8 mouse cellular contexts compared by ENCODE assay signal in the genomic region with DNA sequence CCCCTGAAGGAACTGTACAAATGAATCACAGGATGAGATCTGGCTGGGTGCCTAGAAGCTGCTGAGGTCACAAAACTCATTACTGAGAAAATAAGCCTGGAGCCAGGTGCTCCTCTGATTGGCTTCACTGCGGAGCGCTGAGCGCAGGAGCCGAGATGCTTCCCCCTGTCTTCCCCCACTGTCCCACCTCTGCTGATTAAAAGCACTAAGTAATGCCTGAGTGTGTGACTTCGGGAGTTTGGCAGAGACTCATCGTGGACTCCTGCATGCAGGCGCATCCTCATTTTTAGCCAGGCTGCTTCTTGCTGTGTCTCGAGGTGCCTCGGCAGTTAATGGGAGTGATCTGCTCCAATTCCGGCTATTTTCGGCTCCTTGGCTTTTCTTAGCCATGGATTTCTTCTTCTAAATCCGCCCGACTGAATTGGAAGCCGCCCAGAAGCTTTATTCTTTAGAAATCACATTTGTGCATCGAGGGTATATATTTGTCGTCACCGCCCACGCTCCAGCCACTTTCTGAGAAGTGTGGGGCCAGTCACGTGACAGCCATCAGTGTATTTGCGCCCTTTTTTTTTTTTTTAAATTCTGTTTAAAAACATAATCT. TPM values are rescaled to one million over a fixed set of nuclear protein-coding genes. Genes with fewer than 3 reads are reported as not detected.
DNase-seq lines count a peak whose midpoint lies in the region; ATAC-seq and TF ChIP-seq lines count a peak whose summit lies in the region.
"Had no signal": no experiment of that assay in that cellular context is flagged by ENCODE, and none has a peak within 500 bp of the region (broad histone marks: within the 10 kb centered on the region; RNA-seq: fewer than 3 reads in every experiment).

No protein-coding gene starts in this region.

- peak overlapping the region; percentile 36 for H3K9ac ChIP-seq in hindbrain, embryonic 14.5 days

- peaks cover 9% of the 10 kb centered on the region for H3K4me1 ChIP-seq in embryonic fibroblast, embryonic 13.5 days (ENCODE audit: control insufficient read depth, insufficient read depth, low read length)
- H3K4me1 ChIP-seq in hindbrain, embryonic 14.5 days (replicated peaks; ENCODE audit: control insufficient read depth, insufficient read depth, low read length), result peaks cover 23% of the 10 kb centered on the region

- 49% methylated on average over 20 of the region's 20 CpGs for WGBS in hindbrain, embryonic 14.5 days

- H3K4me3 ChIP-seq in embryonic fibroblast, embryonic 13.5 days (ENCODE audit: insufficient read depth, low read length), result peak overlapping the region; percentile 0; the same call in 1 of the 2 replicates
- 0 out of 2 replicates have a peak overlapping the region, but pooled peaks have one; percentile 10 for H3K4me3 ChIP-seq in hindbrain, embryonic 14.5 days (replicated peaks; ENCODE audit: low read length)

- H3K36me3 ChIP-seq in hindbrain, embryonic 14.5 days (replicated peaks; ENCODE audit: control insufficient read depth, insufficient read depth), result no peaks in the 10 kb centered on the region

- DNase-seq in MN1 (ENCODE audit: low spot score) (peak; percentile 60), adipocyte (ENCODE audit: low spot score) (no peak)
- DNase-seq in adrenal gland, adult 2 months, result peak; percentile 75
- DNase-seq in hindbrain, embryonic 14.5 days (ENCODE audit: low spot score), result peak; percentile 83
- DNase-seq in left cerebral cortex, adult 11 months (ENCODE audit: low spot score), result peak; percentile 60
- peak; percentile 23 for DNase-seq in retina, embryonic 14.5 days (ENCODE audit: low spot score)

- no peak for TF ChIP-seq CTCF in embryonic fibroblast, embryonic 13.5 days (IDR thresholded peaks at IDR 0.05; ENCODE audit: borderline replicate concordance, insufficient read depth, low read length)

- ATAC-seq in hindbrain, embryonic 14.5 days (ENCODE audit: low FRiP score), result peak; percentile 76

- TF ChIP-seq POLR2A in embryonic fibroblast, embryonic 13.5 days (IDR thresholded peaks at IDR 0.05; ENCODE audit: low read depth, low read length), result no peak

- peak overlapping the region; percentile 50 for H3K4me2 ChIP-seq in hindbrain, embryonic 14.5 days (replicated peaks)

- H3K9me3 ChIP-seq in hindbrain, embryonic 14.5 days (ENCODE audit: control insufficient read depth, low read length), result no peaks in the 10 kb centered on the region

- no peaks in the 10 kb centered on the region for H3K27me3 ChIP-seq in hindbrain, embryonic 14.5 days (ENCODE audit: control insufficient read depth, insufficient read depth, low read length)

- peak overlapping the region; percentile 3; the same call in 1 of the 2 replicates for H3K27ac ChIP-seq in embryonic fibroblast, embryonic 13.5 days (ENCODE audit: insufficient read depth, low read length)
- peak overlapping the region; percentile 70 for H3K27ac ChIP-seq in hindbrain, embryonic 14.5 days

RNA-seq across cellular contexts. Expression of a gene that starts 55.3 kb away (rescaled TPM):
- total RNA-seq in adrenal gland, adult 2 months (2021), result not detected
- not detected in 2 replicates for polyA plus RNA-seq in adrenal gland, adult 2 months (2012; rRNA removed)
- polyA plus RNA-seq in embryonic fibroblast, embryonic 13.5 days (2011; ENCODE audit: insufficient read length, low read depth, missing spikeins), result not detected in 2 replicates
- 0.15 TPM in 1 of 2 replicates, not detected in the other for polyA plus RNA-seq in hindbrain, embryonic 14.5 days (2014; fragmentation: Nextera tagmentation; extraction: Ambion mirVana)
- polyA plus RNA-seq: neural tube, embryonic 11.5 days had no signal
